Mouse (Mus musculus): ENCODE measurements around the gene Bdnf. TPM values are rescaled to one million over a fixed set of nuclear protein-coding genes. Genes with fewer than 3 reads are reported as not detected.

The Bdnf gene
- polyA plus RNA-seq, 1 experiment = 0.05 TPM

DNA sequence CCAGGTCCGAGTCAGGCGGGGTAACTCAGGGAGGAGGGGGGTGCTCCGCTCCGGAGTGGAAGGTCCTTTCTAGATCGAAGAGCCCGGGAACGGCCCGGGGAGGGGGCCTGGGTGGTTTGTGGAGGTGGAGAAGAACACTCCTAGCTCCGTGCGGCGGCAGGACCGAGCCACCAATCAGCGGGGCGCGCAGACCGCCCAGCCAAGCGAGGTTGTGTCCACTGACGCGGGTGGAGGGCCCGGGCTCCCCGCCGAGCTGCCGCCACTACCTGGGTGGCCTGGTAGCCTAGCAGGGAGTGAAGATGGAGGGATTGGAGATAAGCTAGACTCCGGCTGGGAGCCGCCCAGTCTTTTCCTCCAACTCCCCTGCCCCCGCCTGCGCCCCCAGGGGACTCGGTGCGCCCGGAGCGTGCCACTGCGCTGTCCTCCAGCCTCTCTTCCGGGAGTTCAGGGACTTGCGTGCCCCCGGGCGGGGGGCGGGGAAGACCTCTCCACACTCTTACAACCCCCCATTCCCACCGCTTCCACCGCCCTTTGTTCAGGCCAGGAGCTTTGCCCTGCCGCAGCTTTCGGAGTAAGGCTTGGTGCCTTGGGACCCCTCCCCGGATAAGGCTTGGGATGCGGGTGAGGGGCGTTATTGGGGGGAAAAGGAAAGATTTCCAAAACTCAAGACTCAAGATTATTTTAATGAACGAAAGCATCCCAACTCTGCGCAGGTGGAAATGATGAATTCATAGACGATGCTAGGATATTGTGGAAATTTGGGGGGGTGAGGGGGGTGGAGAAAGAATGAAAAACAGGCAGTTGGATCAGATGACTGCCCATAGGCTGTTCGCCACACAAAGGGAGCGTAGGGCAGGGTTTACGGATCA lies 3.0 kb downstream of the Bdnf start:
- Histone ChIP-seq H3K27me3 (ENCODE audit: control insufficient read depth, insufficient read depth, low read length) (peaks cover 4% of the 10 kb centered on the region), H3K36me3 (ENCODE audit: control insufficient read depth, insufficient read depth, low read length) (no peaks in the 10 kb centered on the region), H3K4me3 (ENCODE audit: control insufficient read depth, low read depth, low read length) (no peak overlapping the region), H3K27ac (ENCODE audit: control insufficient read depth, insufficient read depth, low read depth, low read length) (no peak overlapping the region), H3K4me1 (ENCODE audit: control insufficient read depth, insufficient read depth, low read length) (peaks cover 2% of the 10 kb centered on the region)
- no peak for TF ChIP-seq CTCF (IDR thresholded peaks at IDR 0.05; ENCODE audit: control insufficient read depth, insufficient read depth, insufficient replicate concordance, low read depth, low read length)
- no peak for TF ChIP-seq POLR2A (IDR thresholded peaks at IDR 0.05; ENCODE audit: control insufficient read depth, low read depth, low read length)

DNA sequence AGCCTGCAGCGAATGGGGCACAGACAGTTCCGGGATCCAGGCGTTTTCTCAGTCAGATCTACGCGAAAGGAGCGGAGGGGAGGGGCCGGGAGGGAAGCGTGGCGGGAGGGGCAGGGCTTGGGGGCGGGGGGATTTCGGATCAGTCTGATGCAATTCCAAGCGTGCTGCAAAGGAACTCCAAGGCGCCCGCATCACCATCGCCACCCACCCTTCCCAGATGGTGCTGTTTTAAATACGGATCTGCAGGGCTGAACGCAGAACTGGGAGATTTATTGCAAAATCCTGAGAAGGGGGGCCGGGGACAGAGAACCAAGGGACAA lies 3.5 kb downstream of the Bdnf start:
- Histone ChIP-seq H3K4me3 (ENCODE audit: control insufficient read depth, low read depth, low read length) (no peak overlapping the region; the same call in 1 of the 2 replicates), H3K27me3 (ENCODE audit: control insufficient read depth, insufficient read depth, low read length) (peaks cover 4% of the 10 kb centered on the region), H3K4me1 (ENCODE audit: control insufficient read depth, insufficient read depth, low read length) (peaks cover 2% of the 10 kb centered on the region), H3K36me3 (ENCODE audit: control insufficient read depth, insufficient read depth, low read length) (no peaks in the 10 kb centered on the region), H3K27ac (ENCODE audit: control insufficient read depth, insufficient read depth, low read depth, low read length) (no peak overlapping the region)
- TF ChIP-seq POLR2A (IDR thresholded peaks at IDR 0.05; ENCODE audit: control insufficient read depth, low read depth, low read length) (no peak), CTCF (IDR thresholded peaks at IDR 0.05; ENCODE audit: control insufficient read depth, insufficient read depth, insufficient replicate concordance, low read depth, low read length) (no peak)

DNA sequence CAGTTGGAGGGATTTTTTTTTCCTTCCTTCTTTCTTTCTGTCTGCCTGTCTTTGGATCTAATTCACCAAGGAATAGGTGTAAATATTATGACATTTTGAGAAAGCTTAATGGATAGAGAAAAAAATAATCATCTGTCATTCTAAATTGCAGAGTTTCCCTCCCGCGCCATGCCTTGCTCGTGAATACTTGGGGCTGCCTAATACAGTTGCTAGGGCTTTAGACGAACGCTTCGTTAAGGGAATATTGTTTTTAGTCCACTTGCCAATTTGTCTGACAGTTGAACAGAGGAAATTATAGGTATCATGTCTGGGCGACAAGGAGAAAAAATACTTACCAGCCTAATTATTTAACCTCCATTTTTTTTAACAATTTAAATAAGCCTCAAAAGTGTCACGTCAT lies 4.0 kb downstream of the Bdnf start:
- Histone ChIP-seq H3K4me3 (ENCODE audit: control insufficient read depth, low read depth, low read length) (no peak overlapping the region), H3K27ac (ENCODE audit: control insufficient read depth, insufficient read depth, low read depth, low read length) (no peak overlapping the region), H3K36me3 (ENCODE audit: control insufficient read depth, insufficient read depth, low read length) (no peaks in the 10 kb centered on the region), H3K4me1 (ENCODE audit: control insufficient read depth, insufficient read depth, low read length) (no peaks in the 10 kb centered on the region; the same call in none of the 2 replicates), H3K27me3 (ENCODE audit: control insufficient read depth, insufficient read depth, low read length) (peaks cover 4% of the 10 kb centered on the region)
- no peak for TF ChIP-seq POLR2A (IDR thresholded peaks at IDR 0.05; ENCODE audit: control insufficient read depth, low read depth, low read length)
- TF ChIP-seq CTCF (IDR thresholded peaks at IDR 0.05; ENCODE audit: control insufficient read depth, insufficient read depth, insufficient replicate concordance, low read depth, low read length) = no peak

DNA sequence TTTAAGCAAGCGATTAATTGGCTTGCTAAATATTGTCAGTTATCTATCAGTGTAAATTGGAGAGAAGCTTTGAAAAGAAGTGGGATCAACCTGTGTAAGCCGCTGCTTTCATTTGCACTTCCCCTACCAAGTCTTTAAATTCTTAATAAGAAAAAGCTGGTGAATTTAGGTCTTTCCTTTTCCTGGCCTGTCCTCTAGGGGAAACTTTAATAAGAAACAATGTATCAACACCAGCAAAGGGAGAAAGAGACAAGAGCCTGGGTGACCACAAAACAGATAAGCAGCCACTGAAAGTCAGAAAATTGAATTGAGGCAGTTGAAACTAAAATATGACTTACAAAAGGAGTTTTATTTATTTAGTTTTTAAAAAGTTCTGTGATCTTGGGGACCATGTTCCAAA lies 4.9 kb downstream of the Bdnf start:
- TF ChIP-seq POLR2A (IDR thresholded peaks at IDR 0.05; ENCODE audit: control insufficient read depth, low read depth, low read length) (no peak), CTCF (IDR thresholded peaks at IDR 0.05; ENCODE audit: control insufficient read depth, insufficient read depth, insufficient replicate concordance, low read depth, low read length) (no peak)
- no peak overlapping the region for H3K4me3 ChIP-seq (ENCODE audit: control insufficient read depth, low read depth, low read length)
- no peaks in the 10 kb centered on the region; the same call in none of the 2 replicates for H3K4me1 ChIP-seq (ENCODE audit: control insufficient read depth, insufficient read depth, low read length)
- no peak overlapping the region for H3K27ac ChIP-seq (ENCODE audit: control insufficient read depth, insufficient read depth, low read depth, low read length)
- H3K36me3 ChIP-seq (ENCODE audit: control insufficient read depth, insufficient read depth, low read length) = no peaks in the 10 kb centered on the region
- H3K27me3 ChIP-seq (ENCODE audit: control insufficient read depth, insufficient read depth, low read length) = peaks cover 2% of the 10 kb centered on the region; the same call in 1 of the 2 replicates

DNA sequence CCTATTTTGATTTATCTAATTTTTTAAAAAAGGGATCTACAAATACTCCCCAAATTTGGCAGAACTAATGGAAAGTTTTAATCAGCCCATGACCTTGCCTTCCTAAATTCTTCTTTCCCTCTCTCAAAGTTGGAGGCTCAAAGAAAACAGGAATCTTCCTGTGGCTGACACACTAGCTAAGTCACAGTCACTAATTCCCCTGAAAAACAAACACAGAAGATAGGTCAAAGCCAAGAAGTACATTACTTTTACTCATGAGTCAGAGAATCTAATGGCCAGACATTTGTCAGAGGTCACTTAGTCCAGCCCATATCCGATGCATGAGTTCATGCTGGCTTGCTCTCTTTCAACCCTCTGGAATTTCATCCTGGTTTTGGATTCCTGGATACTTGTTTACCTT lies 6.6 kb downstream of the Bdnf start:
- H3K27me3 ChIP-seq (ENCODE audit: control insufficient read depth, insufficient read depth, low read length) = peaks cover 2% of the 10 kb centered on the region; the same call in 1 of the 2 replicates
- no peaks in the 10 kb centered on the region; the same call in 1 of the 2 replicates for H3K4me1 ChIP-seq (ENCODE audit: control insufficient read depth, insufficient read depth, low read length)
- H3K4me3 ChIP-seq (ENCODE audit: control insufficient read depth, low read depth, low read length) = no peak overlapping the region
- H3K36me3 ChIP-seq (ENCODE audit: control insufficient read depth, insufficient read depth, low read length) = no peaks in the 10 kb centered on the region
- TF ChIP-seq POLR2A (IDR thresholded peaks at IDR 0.05; ENCODE audit: control insufficient read depth, low read depth, low read length) (no peak), CTCF (IDR thresholded peaks at IDR 0.05; ENCODE audit: control insufficient read depth, insufficient read depth, insufficient replicate concordance, low read depth, low read length) (no peak)
- H3K27ac ChIP-seq (ENCODE audit: control insufficient read depth, insufficient read depth, low read depth, low read length) = no peak overlapping the region

GRCm38 (mm10) chr2:109688661-109689060 lies 14.2 kb downstream of the Bdnf start:
- Histone ChIP-seq H3K4me1 (ENCODE audit: control insufficient read depth, insufficient read depth, low read length) (peaks cover 3% of the 10 kb centered on the region), H3K36me3 (ENCODE audit: control insufficient read depth, insufficient read depth, low read length) (no peaks in the 10 kb centered on the region), H3K4me3 (ENCODE audit: control insufficient read depth, low read depth, low read length) (no peak overlapping the region), H3K27me3 (ENCODE audit: control insufficient read depth, insufficient read depth, low read length) (no peaks in the 10 kb centered on the region), H3K27ac (ENCODE audit: control insufficient read depth, insufficient read depth, low read depth, low read length) (no peak overlapping the region)
- TF ChIP-seq CTCF (IDR thresholded peaks at IDR 0.05; ENCODE audit: control insufficient read depth, insufficient read depth, insufficient replicate concordance, low read depth, low read length) (no peak), POLR2A (IDR thresholded peaks at IDR 0.05; ENCODE audit: control insufficient read depth, low read depth, low read length) (no peak)

DNA sequence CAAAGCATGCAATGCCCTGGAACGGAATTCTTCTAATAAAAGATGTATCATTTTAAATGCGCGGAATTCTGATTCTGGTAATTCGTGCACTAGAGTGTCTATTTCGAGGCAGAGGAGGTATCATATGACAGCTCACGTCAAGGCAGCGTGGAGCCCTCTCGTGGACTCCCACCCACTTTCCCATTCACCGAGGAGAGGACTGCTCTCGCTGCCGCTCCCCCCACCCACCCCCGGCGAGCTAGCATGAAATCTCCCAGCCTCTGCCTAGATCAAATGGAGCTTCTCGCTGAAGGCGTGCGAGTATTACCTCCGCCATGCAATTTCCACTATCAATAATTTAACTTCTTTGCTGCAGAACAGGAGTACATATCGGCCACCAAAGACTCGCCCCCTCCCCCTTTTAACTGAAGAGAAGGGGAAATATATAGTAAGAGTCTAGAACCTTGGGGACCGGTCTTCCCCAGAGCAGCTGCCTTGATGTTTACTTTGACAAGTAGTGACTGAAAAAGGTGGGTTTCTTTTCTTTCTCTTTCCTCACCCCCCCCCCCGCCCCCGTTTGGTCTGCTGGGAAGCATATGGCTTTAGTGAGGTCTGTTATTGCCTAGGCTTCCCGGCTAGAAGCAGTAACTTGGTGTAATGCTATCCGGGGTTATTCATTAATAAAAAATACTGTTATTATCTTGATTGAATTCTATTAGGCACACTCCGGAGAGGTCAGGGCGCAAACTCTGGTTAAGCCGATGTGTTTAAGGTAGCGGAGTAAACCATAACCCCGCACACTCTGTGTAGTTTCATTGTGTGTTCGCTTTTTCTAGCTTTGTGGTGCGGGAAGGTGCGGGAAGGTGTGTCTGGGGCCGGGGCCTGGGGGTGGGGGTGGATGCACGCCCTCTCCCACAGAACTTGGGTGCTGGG lies 18.0 kb downstream of the Bdnf start:
- Histone ChIP-seq H3K36me3 (ENCODE audit: control insufficient read depth, insufficient read depth, low read length) (no peaks in the 10 kb centered on the region), H3K4me1 (ENCODE audit: control insufficient read depth, insufficient read depth, low read length) (peaks cover 5% of the 10 kb centered on the region), H3K4me3 (ENCODE audit: control insufficient read depth, low read depth, low read length) (no peak overlapping the region), H3K27me3 (ENCODE audit: control insufficient read depth, insufficient read depth, low read length) (no peaks in the 10 kb centered on the region), H3K27ac (ENCODE audit: control insufficient read depth, insufficient read depth, low read depth, low read length) (no peak overlapping the region)
- TF ChIP-seq POLR2A (IDR thresholded peaks at IDR 0.05; ENCODE audit: control insufficient read depth, low read depth, low read length) (no peak), CTCF (IDR thresholded peaks at IDR 0.05; ENCODE audit: control insufficient read depth, insufficient read depth, insufficient replicate concordance, low read depth, low read length) (no peak)
